Mouse (Mus musculus) large intestine, adult 2 months (tissue): ENCODE results near the gene Hist1h1d. TPM values are rescaled to one million over a fixed set of nuclear protein-coding genes. Genes with fewer than 3 reads are reported as not detected.
"Not testable (repeated sequence)": the region's sequence is repeated elsewhere in the genome, so short reads cannot be mapped to it uniquely, and the experiment has no call there.

Experiments
- DNase-seq: peaks from one replicate; pipeline ENCODE4 v3.0.0-alpha.2; 2012; ENCODE audit warnings: low read depth, low spot score
- WGBS: fragments of 180-500 bp; shearing (Covaris S2); methylation state at CpG from one replicate; pipeline ENCODE4 v1.1.7; 2018; 5-methylcytosine and 5-hydroxymethylcytosine counted together
- polyA plus RNA-seq: library from polyadenylated mRNA; depleted of rRNA; stranded (reverse); fragments of >200 nt; gene quantifications from 2 replicates; pipeline ENCODE4 v1.2.3, GENCODE M21; 2012

Hist1h1d gene
- polyA plus RNA-seq, 1 experiment: 0.43 TPM

- no peak for DNase-seq
- WGBS: under 1% methylated on average over 21 of the region's 21 CpGs
These were observed 32.0 kb downstream of the Hist1h1d start for GRCm38 (mm10) chr13:23585029-23585441.

- peak; percentile 81 for DNase-seq
- under 1% methylated on average over 34 of the region's 36 CpGs for WGBS
These were observed 32.5 kb downstream of the Hist1h1d start for GRCm38 (mm10) chr13:23585442-23586098.

- WGBS: 1% methylated on average over 22 of the region's 22 CpGs
- DNase-seq: no peak
These were observed 33.3 kb downstream of the Hist1h1d start for GRCm38 (mm10) chr13:23586099-23586939.

- WGBS: 2% methylated on average over 1 of the region's 1 CpGs
These were observed 33.8 kb downstream of the Hist1h1d start for GRCm38 (mm10) chr13:23586940-23587225.

GRCm38 (mm10) chr13:23591206-23591605, 38.1 kb downstream of the Hist1h1d start:
- no peak for DNase-seq
- WGBS: 93% methylated on average over 7 of the region's 7 CpGs

More at GRCm38 (mm10) chr13:23586940-23587225, 33.8 kb downstream of the Hist1h1d start:
- DNase-seq: no peak

GRCm38 (mm10) chr13:23591886-23592285, 38.8 kb downstream of the Hist1h1d start:
- 85% methylated on average over 7 of the region's 7 CpGs for WGBS
- not testable (repeated sequence) for DNase-seq

- WGBS: 40% methylated on average over 7 of the region's 7 CpGs
- no peak for DNase-seq
These were observed 39.6 kb downstream of the Hist1h1d start for GRCm38 (mm10) chr13:23592614-23593013.

- WGBS: 23% methylated on average over 5 of the region's 5 CpGs
- DNase-seq: no peak
These were observed 40.1 kb downstream of the Hist1h1d start for GRCm38 (mm10) chr13:23593051-23593770.

- no peak for DNase-seq
- WGBS: 44% methylated on average over 2 of the region's 2 CpGs
These were observed 42.1 kb downstream of the Hist1h1d start for GRCm38 (mm10) chr13:23595185-23595584.

- DNase-seq: no peak
- 40% methylated on average over 7 of the region's 7 CpGs for WGBS
These were observed 42.7 kb downstream of the Hist1h1d start for GRCm38 (mm10) chr13:23595622-23596372.

- peak; percentile 74 for DNase-seq
- 6% methylated on average over 9 of the region's 9 CpGs for WGBS
These were observed 44.9 kb downstream of the Hist1h1d start for GRCm38 (mm10) chr13:23597957-23598356.

GRCm38 (mm10) chr13:23603182-23603699, 50.2 kb downstream of the Hist1h1d start:
- DNase-seq: no peak
- 68% methylated on average over 7 of the region's 7 CpGs for WGBS

- no peak for DNase-seq
- 69% methylated on average over 3 of the region's 3 CpGs for WGBS
These were observed 51.4 kb downstream of the Hist1h1d start for GRCm38 (mm10) chr13:23604452-23604851.

GRCm38 (mm10) chr13:23605052-23605451, 52.0 kb downstream of the Hist1h1d start:
- 93% methylated on average over 3 of the region's 3 CpGs for WGBS

GRCm38 (mm10) chr13:23609209-23609608, 56.1 kb downstream of the Hist1h1d start:
- WGBS: 72% methylated on average over 4 of the region's 4 CpGs
- no peak for DNase-seq

More at GRCm38 (mm10) chr13:23605052-23605451, 52.0 kb downstream of the Hist1h1d start:
- no peak for DNase-seq

- no peak for DNase-seq
These were observed 56.8 kb downstream of the Hist1h1d start for GRCm38 (mm10) chr13:23609844-23610243.
